Mouse (Mus musculus): Measurements from ENCODE around the gene Pmfbp1.

DNA sequence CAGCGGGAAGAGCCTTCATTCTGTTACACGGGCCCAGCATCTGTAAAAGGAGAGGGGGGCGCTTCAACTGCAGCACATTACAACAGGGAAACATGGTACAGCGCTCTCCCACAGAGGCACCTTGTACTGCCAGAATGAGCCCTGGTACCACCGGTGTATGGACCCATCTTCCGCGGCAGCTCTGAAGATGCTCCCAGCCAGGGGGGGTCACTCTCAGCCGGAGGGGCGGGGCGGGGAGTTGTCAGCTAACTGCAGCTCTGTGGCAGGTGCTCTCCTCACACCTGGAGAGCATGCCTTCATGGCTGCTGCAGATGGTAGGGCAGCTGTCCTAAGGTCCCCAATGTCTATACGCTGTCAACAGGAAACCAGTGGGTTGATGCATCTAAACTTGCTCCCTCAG lies 25.7 kb upstream of the Pmfbp1 start:
- TF ChIP-seq GATA1 (IDR thresholded peaks at IDR 0.05; ENCODE audit: borderline replicate concordance, low read length) (no peak), FLI1 (IDR thresholded peaks at IDR 0.05; ENCODE audit: low read length) (no peak)

Data from megakaryocyte, embryonic 14.5 days (primary cell).